Mouse (Mus musculus): ENCODE measurements around the gene Cfap97. TPM values are rescaled to one million over a fixed set of nuclear protein-coding genes. Genes with fewer than 3 reads are reported as not detected.
"Not testable (repeated sequence)": the region's sequence is repeated elsewhere in the genome, so short reads cannot be mapped to it uniquely, and the experiment has no call there.

The Cfap97 gene
- 26.3 and 28.7 TPM in 2 replicates for polyA plus RNA-seq (2016; fragmentation: Nextera tagmentation; extraction: Ambion mirVana)

GRCm38 (mm10) chr8:46151202-46152062, at the start of gene Cfap97:
TSS of gene Cfap97 (plus strand) at chr8:46151771.
- Histone ChIP-seq H3K36me3 (no peaks in the 10 kb centered on the region), H3K27ac (peak within 1 kb of the TSS; percentile 81), H3K9me3 (replicated peaks) (no peaks in the 10 kb centered on the region), H3K4me1 (peaks cover 15% of the 10 kb centered on the region), H3K27me3 (peaks cover 21% of the 10 kb centered on the region), H3K4me2 (replicated peaks) (peak within 1 kb of the TSS; percentile 66), H3K9ac (peak within 1 kb of the TSS; percentile 90), H3K4me3 (peak within 1 kb of the TSS; percentile 87)
- peak; percentile 86 for ATAC-seq (ENCODE audit: low FRiP score)
- 1% methylated on average over 56 of the region's 75 CpGs for WGBS

- Histone ChIP-seq H3K4me2 (replicated peaks) (no peak overlapping the region), H3K27ac (no peak overlapping the region), H3K9ac (no peak overlapping the region), H3K36me3 (peaks cover 21% of the 10 kb centered on the region), H3K9me3 (replicated peaks) (peaks cover 5% of the 10 kb centered on the region; the same call in 1 of the 2 replicates), H3K27me3 (no peaks in the 10 kb centered on the region), H3K4me1 (no peaks in the 10 kb centered on the region), H3K4me3 (no peak overlapping the region)
- 96% methylated on average over 11 of the region's 11 CpGs for WGBS
- no peak for ATAC-seq (ENCODE audit: low FRiP score)
These were observed 48.1 kb upstream of the Cfap97 start for GRCm38 (mm10) chr8:46103434-46103833.

- no peaks in the 10 kb centered on the region for H3K4me1 ChIP-seq
- no peak overlapping the region for H3K4me3 ChIP-seq
- ATAC-seq (ENCODE audit: low FRiP score) = no peak
- no peak overlapping the region for H3K4me2 ChIP-seq (replicated peaks)
- peaks cover 7% of the 10 kb centered on the region; the same call in 1 of the 2 replicates for H3K36me3 ChIP-seq
- no peaks in the 10 kb centered on the region for H3K27me3 ChIP-seq
- no peaks in the 10 kb centered on the region for H3K9me3 ChIP-seq (replicated peaks)
- H3K27ac ChIP-seq = no peak overlapping the region
- no peak overlapping the region for H3K9ac ChIP-seq
These were observed 43.9 kb upstream of the Cfap97 start for GRCm38 (mm10) chr8:46107690-46108089.

GRCm38 (mm10) chr8:46113421-46114170, 38.0 kb upstream of the Cfap97 start:
- not testable (repeated sequence) for ATAC-seq (ENCODE audit: low FRiP score); H3K4me1 ChIP-seq; H3K27me3 ChIP-seq; H3K9ac ChIP-seq; H3K36me3 ChIP-seq; H3K4me3 ChIP-seq; H3K9me3 ChIP-seq (replicated peaks); H3K4me2 ChIP-seq (replicated peaks); H3K27ac ChIP-seq

- no peaks in the 10 kb centered on the region for H3K4me1 ChIP-seq
- no peaks in the 10 kb centered on the region for H3K27me3 ChIP-seq
- peaks cover 7% of the 10 kb centered on the region for H3K36me3 ChIP-seq
- no peak overlapping the region for H3K27ac ChIP-seq
- H3K9me3 ChIP-seq (replicated peaks) = no peaks in the 10 kb centered on the region
- no peak overlapping the region for H3K4me3 ChIP-seq
- H3K9ac ChIP-seq = no peak overlapping the region
- H3K4me2 ChIP-seq (replicated peaks) = no peak overlapping the region
- 93% methylated on average over 3 of the region's 3 CpGs for WGBS
- no peak for ATAC-seq (ENCODE audit: low FRiP score)
These were observed 34.4 kb upstream of the Cfap97 start for GRCm38 (mm10) chr8:46117172-46117571.

- no peak overlapping the region for H3K9ac ChIP-seq
- peaks cover 7% of the 10 kb centered on the region for H3K36me3 ChIP-seq
- H3K9me3 ChIP-seq (replicated peaks) = no peaks in the 10 kb centered on the region
- no peaks in the 10 kb centered on the region for H3K27me3 ChIP-seq
- H3K4me2 ChIP-seq (replicated peaks) = no peak overlapping the region
- no peaks in the 10 kb centered on the region for H3K4me1 ChIP-seq
- H3K27ac ChIP-seq = no peak overlapping the region
- WGBS = 94% methylated on average over 3 of the region's 3 CpGs
- no peak for ATAC-seq (ENCODE audit: low FRiP score)
- no peak overlapping the region for H3K4me3 ChIP-seq
These were observed 32.4 kb upstream of the Cfap97 start for GRCm38 (mm10) chr8:46119176-46119575.

- Histone ChIP-seq H3K4me1 (no peaks in the 10 kb centered on the region), H3K27ac (no peak overlapping the region), H3K9ac (no peak overlapping the region), H3K4me3 (no peak overlapping the region), H3K36me3 (no peaks in the 10 kb centered on the region), H3K27me3 (no peaks in the 10 kb centered on the region), H3K4me2 (replicated peaks) (no peak overlapping the region), H3K9me3 (replicated peaks) (no peaks in the 10 kb centered on the region)
- ATAC-seq (ENCODE audit: low FRiP score) = no peak
- 92% methylated on average over 2 of the region's 2 CpGs for WGBS
These were observed 29.1 kb upstream of the Cfap97 start for GRCm38 (mm10) chr8:46122498-46122897.

GRCm38 (mm10) chr8:46130426-46130825, 21.1 kb upstream of the Cfap97 start:
- WGBS = 92% methylated on average over 2 of the region's 2 CpGs
- Histone ChIP-seq H3K27ac (no peak overlapping the region), H3K4me1 (no peaks in the 10 kb centered on the region), H3K4me3 (no peak overlapping the region), H3K9me3 (replicated peaks) (peaks cover 7% of the 10 kb centered on the region; the same call in 1 of the 2 replicates), H3K36me3 (peaks cover 7% of the 10 kb centered on the region; the same call in 1 of the 2 replicates), H3K27me3 (no peaks in the 10 kb centered on the region), H3K9ac (no peak overlapping the region), H3K4me2 (replicated peaks) (no peak overlapping the region)
- ATAC-seq (ENCODE audit: low FRiP score) = no peak

- H3K27ac ChIP-seq; H3K4me3 ChIP-seq; H3K4me1 ChIP-seq; H3K27me3 ChIP-seq; H3K9ac ChIP-seq; ATAC-seq (ENCODE audit: low FRiP score); H3K4me2 ChIP-seq (replicated peaks); H3K36me3 ChIP-seq; H3K9me3 ChIP-seq (replicated peaks): not testable (repeated sequence)
- WGBS = 89% methylated on average over 2 of the region's 2 CpGs
These were observed 16.0 kb upstream of the Cfap97 start for GRCm38 (mm10) chr8:46135546-46135945.

- no peak overlapping the region for H3K4me3 ChIP-seq
- 88% methylated on average over 1 of the region's 1 CpGs for WGBS
- H3K27ac ChIP-seq = no peak overlapping the region
- no peak for ATAC-seq (ENCODE audit: low FRiP score)
- no peaks in the 10 kb centered on the region for H3K27me3 ChIP-seq
- H3K4me1 ChIP-seq = no peaks in the 10 kb centered on the region
- H3K36me3 ChIP-seq = peaks cover 7% of the 10 kb centered on the region; the same call in 1 of the 2 replicates
- peaks cover 7% of the 10 kb centered on the region; the same call in 1 of the 2 replicates for H3K9me3 ChIP-seq (replicated peaks)
- no peak overlapping the region for H3K4me2 ChIP-seq (replicated peaks)
- no peak overlapping the region for H3K9ac ChIP-seq
These were observed 14.2 kb upstream of the Cfap97 start for GRCm38 (mm10) chr8:46137336-46137735.

GRCm38 (mm10) chr8:46137843-46138596, 13.6 kb upstream of the Cfap97 start:
- Histone ChIP-seq H3K4me2 (replicated peaks) (no peak overlapping the region), H3K4me3 (no peak overlapping the region), H3K4me1 (no peaks in the 10 kb centered on the region), H3K27ac (no peak overlapping the region), H3K27me3 (no peaks in the 10 kb centered on the region), H3K9me3 (replicated peaks) (peaks cover 3% of the 10 kb centered on the region; the same call in 1 of the 2 replicates), H3K36me3 (peaks cover 7% of the 10 kb centered on the region; the same call in 1 of the 2 replicates), H3K9ac (no peak overlapping the region)
- WGBS = 88% methylated on average over 10 of the region's 10 CpGs
- no peak for ATAC-seq (ENCODE audit: low FRiP score)
